Mouse (Mus musculus) left cerebral cortex, adult 18-20 months (tissue): ENCODE data around the gene Meltf. TPM values are rescaled to one million over a fixed set of nuclear protein-coding genes. Genes with fewer than 3 reads are reported as not detected.
"Not testable (repeated sequence)": the region's sequence is repeated elsewhere in the genome, so short reads cannot be mapped to it uniquely, and the experiment has no call there.

Experiments
- DNase-seq, 2 experiments: peaks; one replicate each; pipeline ENCODE4 v3.0.0; 2021 to 2022; ENCODE audit warnings: low spot score in 2 of 2, mixed read lengths in 1 of 2
- total RNA-seq, 2 experiments: library from RNA; stranded (reverse); gene quantifications; 2 replicates each; pipeline ENCODE4 v1.2.3; 2021

Gene Meltf
- total RNA-seq, 2 experiments from 2014 or later: 0.44 to 0.49 TPM

DNA sequence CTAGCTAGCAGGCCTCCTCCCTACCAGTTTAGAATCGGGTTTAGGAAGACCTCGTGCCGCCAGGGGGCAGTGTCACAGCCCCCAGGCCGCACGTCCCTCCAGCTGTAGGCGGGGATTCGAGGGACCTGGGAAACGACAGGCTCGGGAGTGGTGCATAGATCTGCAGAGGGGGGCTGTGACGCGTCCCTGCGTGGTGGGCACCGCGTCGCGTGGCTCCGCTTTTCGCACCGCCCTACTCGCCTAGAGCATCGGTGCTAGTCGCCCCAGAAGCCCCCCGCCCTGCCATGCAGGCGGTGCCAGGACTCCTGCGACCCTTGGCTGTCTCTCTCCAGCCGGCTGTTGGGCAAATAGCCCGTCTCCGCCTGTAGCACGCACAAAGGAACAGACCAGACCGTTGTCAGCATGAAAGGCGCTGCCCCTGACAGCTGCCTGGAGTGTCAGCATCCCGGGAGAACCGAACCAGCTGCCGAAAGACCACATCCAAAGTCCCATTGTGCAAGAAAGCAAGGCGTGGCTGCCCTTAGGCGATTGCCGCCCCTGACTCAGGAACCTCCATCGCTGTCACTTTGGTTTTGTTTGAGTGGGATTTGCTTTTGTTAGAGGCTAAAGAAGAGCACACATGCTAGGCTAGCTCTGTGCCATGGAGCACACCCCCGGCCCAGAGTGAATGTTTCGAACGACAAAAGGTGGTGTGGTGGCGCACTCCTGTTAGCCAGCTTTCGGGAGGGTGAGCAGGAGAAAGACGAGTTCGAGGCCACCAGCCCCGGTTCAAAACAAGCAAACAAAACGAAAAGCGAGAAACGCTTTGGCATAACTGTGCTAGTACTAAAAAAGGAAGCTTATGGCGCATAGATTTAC lies 54.5 kb downstream of the Meltf start:
- peak; percentile 85 to 91 for DNase-seq

DNA sequence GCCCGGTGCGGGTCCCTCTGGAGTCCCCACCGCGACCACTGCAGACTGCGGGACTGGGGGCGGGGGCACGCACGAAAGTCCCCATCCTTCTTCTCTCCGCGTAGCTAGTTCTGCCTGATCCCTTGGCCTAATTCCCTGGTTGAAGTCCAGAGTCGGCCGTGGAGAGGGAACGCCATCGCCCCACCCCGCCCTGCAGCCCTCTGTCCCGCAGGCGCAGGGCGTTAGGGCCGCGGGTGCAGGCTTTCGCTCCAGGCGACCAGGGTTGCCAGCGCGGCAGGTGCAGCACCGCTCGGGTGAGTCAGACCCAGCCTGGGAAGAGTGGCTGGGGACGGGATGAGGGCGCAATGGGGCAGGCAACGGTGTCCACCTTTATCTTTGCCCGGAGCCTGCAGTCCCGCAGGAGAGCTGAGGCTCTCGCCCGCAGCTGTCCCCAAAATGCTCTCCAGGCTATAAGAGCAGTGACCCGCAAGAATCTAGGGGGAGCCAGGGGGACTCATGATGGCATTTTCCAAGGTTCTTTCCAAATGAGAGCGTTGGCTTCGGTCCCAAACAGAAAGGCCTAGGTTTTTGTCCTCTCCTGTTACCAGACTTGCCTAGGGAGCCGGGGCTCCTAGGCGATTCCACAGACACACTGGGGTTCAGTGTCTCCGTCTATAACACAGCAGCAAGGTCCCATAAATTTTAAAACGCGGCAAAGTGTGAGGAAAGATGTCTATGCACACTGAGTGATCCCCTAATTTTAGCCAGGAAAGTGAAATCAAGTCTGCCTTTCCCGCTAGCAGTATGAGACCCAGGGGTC lies 55.3 kb downstream of the Meltf start, which contains the start of gene Pigz:
Gene Pigz, plus strand, starts transcription at position 101 of the 799 bp plus-strand sequence.
- peak; percentile 55 to 63 for DNase-seq

DNA sequence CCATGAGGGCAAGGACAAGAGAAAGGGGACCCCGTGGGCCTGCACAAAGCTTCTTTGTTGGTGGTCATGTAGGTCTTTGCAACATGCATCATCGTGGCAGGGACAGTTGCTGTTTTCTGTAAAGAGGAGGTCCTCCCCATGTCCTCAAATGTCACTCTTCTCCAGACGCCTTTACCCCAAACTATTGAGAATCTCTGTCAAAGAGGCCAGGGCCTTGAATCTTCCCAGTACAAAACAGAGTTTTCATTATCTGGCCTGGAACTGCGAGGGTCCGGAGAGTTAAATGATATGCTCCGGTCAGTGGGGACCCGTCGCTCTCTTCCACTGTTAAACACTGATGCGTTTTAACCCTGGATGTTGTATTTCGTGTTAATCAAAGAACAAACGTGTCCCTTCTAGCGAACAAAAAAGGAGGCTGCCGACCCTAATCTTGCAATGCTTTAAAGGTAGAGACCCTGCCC lies 56.0 kb downstream of the Meltf start:
- no peak for DNase-seq

DNA sequence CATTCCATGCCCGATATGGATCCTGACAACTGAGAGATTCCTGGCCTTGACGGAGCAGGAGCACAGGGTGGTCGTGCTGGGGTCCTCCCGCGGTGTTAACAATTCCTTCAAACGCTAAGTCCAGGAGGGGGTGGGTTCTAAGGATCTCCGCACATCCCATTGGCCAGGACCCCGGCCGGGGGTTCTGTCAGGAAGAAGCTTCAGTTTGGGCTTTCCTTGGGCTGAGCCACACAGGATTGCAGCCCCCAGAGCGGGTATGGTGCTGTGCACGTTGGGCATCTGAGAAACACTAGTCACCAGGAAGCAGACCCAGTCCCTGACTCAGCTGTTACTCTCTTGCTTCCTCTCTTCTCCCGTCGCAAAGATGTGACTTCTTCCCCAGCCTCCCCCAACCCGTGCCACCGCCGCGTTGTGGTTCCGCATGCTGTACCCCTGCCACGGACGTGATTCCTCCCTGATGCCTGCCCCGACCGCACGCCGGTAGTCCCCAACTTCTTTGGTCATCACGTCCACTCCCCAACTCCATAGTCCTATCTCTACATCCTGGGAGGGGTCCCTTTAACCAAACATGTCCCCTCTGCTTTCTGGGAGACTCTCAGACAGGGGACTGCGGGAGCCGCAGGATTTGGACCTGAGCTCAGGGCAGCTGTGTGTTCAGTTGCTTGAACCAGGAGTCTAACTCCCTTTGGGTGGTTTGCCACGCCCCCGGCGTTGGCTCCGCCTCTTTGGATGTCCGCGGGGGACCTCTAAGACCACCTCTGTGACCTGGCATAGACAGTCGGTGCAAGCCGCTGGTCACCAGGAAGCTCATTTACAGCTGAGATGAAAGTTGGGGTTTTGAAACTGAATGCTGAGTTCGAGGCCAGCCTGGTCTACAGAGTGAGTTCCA lies 56.7 kb downstream of the Meltf start:
- peak; percentile 37 to 48 for DNase-seq

DNA sequence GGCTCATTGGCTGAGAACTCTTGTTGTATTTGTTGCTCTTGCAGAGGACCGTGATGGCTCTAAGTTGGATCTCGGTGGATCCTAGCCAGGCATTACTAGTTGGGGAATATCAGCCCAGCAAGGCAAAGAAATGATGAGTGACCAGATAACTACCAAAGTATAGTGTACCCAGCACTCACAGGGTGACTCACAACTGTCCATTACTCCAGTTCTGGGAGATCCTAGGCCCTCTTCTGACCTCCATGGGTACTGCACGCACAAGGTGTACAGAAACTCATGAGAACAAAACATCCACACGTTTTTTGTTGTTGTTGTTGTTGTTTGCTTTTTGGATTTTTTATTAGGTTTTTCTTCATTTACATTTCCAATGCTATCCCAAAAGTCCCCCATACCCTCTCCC lies 58.0 kb downstream of the Meltf start:
- no peak for DNase-seq

DNA sequence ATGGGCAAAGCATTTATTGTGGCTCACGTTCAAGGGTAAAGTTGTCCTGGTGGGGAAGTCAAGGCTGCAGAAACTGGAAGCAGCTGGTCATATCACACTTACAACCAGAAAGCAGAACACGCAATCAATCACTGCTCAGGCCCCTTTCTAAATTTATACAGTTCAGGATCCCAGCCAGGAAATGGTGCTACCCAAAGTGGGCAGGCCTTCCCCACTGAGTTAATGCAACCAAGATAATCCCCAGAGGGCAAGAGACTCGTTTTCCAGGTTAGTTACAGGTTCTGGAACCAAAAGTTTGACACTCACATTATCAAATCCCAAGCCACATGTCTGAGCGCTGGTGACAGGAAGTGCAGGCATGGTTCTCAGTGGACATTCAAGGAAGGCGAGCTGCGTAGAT lies 60.2 kb downstream of the Meltf start:
- no peak for DNase-seq

DNA sequence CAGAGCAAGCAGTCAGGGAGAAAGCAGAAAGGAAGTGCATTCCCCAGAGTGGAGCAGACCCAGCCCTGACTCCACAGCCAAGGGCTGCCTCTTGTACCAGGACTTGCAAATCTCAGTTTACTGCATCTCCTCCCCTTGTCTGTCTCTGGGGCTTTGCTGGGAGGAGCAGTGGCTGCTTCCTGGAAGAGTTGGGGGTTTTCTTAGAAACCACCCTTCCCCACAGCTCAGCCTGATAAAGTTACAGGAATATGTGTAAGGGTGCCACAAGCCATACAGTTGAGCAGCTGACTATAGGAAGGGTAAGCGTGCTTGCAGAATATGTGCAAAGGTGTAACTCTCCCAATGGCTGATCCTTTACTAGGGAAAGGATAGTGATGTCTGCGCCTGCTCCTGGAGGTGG lies 62.0 kb downstream of the Meltf start:
- no peak for DNase-seq

DNA sequence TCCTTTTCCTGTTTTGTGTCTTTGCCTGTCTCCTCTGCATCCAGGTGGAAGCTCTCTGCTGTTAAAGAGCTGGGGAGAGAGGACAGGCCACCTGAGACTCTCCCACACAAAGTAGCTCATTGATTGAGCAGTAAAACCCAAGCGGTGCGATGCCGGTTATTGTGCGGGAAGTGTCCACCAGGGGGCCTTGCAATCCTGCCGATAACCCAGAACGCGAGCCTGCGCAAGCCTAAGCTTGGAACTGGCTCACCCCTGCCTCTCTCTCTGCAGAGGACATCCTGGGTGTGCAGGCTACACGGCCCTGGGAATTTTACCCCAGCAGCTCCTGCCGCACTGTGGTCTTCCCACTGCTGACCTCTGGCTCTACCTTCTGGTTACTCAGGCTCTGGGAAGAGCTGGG lies 65.4 kb downstream of the Meltf start:
- DNase-seq: peak; percentile 84 to 85

DNA sequence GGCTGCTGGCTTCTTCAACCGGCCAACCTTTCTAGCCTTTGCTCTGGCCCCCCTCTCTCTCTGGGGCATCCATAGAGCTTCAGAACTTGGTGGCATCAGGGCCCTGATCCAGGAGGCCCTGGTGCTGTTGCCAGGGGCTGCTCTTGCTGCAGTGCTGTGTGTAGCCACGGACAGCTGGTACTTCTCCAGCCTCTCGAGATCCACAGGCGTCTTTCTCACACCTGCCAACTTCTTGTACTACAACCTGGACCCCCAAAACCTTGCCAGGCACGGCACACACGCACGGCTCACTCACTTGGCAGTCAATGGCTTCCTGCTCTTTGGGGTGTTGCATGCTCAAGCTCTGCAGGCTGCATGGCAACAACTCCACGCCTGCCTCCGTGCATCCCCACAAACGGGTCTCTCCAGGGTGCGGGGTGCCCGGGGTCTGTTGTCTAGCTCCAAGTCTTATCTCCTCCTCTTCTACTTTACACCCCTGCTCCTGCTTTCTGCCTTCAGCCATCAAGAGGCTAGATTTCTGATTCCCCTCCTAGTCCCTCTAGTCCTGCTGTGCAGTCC lies 66.2 kb downstream of the Meltf start:
- DNase-seq: no peak

DNA sequence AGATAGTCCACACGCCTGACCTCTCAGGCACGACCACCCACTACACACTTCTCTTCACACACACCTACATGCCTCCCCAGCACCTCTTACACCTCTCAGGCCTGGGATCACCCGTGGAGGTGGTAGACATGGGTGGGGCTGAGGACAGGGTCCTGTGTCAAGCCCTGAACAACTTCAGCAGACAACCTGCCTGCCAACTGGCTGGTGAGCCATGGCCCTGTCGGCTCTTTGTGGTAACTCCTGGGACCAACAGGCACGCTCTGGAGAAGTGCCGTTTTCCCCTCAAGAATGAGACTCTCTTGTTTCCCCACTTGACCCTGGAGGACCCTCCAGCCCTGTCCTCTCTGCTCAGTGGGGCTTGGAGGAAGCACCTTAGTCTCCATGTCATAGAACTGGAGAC lies 66.8 kb downstream of the Meltf start:
- no peak for DNase-seq

DNA sequence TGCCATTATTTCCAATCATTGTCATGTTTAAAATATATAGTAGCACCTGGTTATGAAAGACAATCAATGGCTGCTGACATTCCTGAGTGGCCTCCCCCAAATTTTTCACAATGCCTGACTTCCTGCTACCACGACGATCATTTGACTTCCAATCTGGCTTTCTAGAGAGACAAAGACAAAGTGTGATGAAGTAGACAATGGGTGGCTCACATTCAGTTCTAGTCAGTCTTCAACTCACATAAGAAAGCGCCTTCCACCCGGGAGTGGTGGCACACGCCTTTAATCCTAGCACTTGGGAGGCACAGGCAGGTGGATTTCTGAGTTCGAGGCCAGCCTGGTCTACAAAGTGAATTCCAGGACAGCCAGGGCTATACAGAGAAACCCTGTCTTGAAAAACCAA lies 67.4 kb downstream of the Meltf start:
- DNase-seq: not testable (repeated sequence)

DNA sequence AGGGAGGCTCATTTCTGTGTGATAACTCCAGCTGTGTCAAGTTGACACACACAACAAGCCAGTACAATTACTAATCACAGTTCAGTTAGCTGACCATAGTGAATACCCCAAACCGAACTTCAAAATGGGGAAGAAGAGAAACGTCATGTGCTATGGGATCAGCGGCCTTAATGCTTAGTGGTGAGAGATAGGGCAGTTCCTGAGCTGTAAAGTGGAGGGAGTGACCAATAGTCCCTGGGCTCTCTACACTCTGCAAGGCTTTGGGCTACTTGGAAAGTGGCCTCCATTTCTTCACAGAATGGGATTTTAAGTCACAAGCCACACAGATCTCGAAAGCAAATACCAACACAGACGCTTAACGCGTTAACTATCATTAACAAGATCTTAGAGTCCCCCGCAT lies 68.7 kb downstream of the Meltf start:
- DNase-seq: no peak

DNA sequence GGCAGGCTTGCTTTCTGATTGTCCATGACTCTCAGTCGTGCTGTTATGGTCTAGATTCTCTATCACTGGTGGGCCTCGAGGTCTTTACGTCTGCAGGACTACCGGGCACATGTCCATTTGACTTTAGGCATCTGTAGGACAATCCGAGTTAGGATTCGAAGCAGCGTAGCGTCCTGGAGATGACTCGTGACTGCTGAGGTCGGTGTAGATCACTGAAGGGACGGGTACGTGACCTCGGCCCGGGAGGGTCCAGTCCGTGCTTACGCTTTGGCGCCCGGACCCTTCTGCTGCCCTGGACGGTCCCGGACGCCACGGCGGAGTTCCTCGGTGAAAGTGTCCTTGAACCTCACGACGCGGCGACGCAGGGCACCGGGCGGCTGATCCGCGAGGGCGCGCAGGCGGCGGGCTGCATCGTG lies 69.3 kb downstream of the Meltf start:
- peak in 1 of 2 experiments; percentile 15 for DNase-seq

DNA sequence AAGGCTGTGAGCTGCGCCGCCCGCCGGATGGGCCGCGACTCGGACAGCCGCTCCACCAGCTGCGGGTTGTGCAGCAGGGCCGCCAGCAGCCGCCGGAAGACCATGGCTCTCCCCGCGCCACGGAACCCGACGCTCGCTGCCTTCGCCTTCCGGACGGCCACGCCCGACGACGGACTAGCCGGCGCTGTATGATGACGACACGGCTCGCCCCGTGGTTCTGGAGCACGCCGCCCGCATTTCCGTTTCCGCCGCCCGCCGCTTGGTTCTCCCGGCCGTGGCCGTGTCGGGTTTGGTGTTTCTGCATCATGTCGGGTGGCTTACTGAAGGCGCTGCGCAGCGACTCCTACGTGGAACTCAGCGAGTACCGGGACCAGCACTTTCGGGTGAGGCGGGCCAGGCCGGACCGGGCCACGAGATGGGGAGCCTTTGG lies 69.8 kb downstream of the Meltf start, which contains the start of the genes 0610012G03Rik and Ncbp2:
Gene 0610012G03Rik, minus strand, starts transcription at position 150 of the 430 bp plus-strand sequence.
Gene Ncbp2, plus strand, starts transcription at position 169 of the 430 bp plus-strand sequence.
- DNase-seq: peak; percentile 98

Other genes starting within 250 kb of the Meltf start
- gene Dlg1, start 215.4 kb upstream of the Meltf start, total RNA-seq: 100 to 1,000 TPM; 179 to 196 TPM
- gene Pigz, start 55.0 kb downstream of the Meltf start, total RNA-seq: 10 to 100 TPM; 20.3 to 23.5 TPM
- gene 0610012G03Rik, start 69.7 kb downstream of the Meltf start, total RNA-seq: 10 to 100 TPM; 39.5 to 42.0 TPM
- 10 to 100 TPM; 50.1 to 50.8 TPM for gene Ncbp2, start 69.7 kb downstream of the Meltf start, total RNA-seq
- 10 to 100 TPM; 46.3 to 48.8 TPM for gene Senp5, start 124.5 kb downstream of the Meltf start, total RNA-seq
- gene Pak2, start 200.5 kb downstream of the Meltf start, total RNA-seq: 10 to 100 TPM; 25.1 to 27.2 TPM
- gene Pigx, start 220.9 kb downstream of the Meltf start, total RNA-seq: 10 to 100 TPM; 25.5 to 25.8 TPM
- 10 to 100 TPM; 66.8 to 67.1 TPM for gene Cep19, start 221.0 kb downstream of the Meltf start, total RNA-seq